Mouse (Mus musculus): Measurements from ENCODE around the gene Colec11. TPM values are rescaled to one million over a fixed set of nuclear protein-coding genes. Genes with fewer than 3 reads are reported as not detected.

Gene Colec11
- total and polyA plus RNA-seq, 3 experiments: 0.54 to 0.74 TPM; not detected in 1

GRCm38 (mm10) chr12:28597699-28598098 is 25.5 kb downstream of the Colec11 start (continued):
- TF ChIP-seq MAFK (IDR thresholded peaks at IDR 0.05; ENCODE audit: borderline replicate concordance, low read depth, low read length): peak; percentile 55; the same call in 1 of the 2 replicates
- TF ChIP-seq NRF1 (IDR thresholded peaks at IDR 0.05; ENCODE audit: insufficient read depth, low read depth, low read length, poor library complexity, severe bottlenecking): no peak
- peak; percentile 94 to 97 for TF ChIP-seq EP300 (IDR thresholded peaks at IDR 0.05; ENCODE audit: low read depth in 1 of 2, low read length in 2 of 2)

GRCm38 (mm10) chr12:28596851-28597250 is 26.3 kb downstream of the Colec11 start:
- peaks cover 0 to 15% of the 10 kb centered on the region in 2 experiments; a peak in 2 of 4 replicates for H3K36me3 ChIP-seq (ENCODE audit: control insufficient read depth in 1 of 2, insufficient read depth in 2 of 2, low read length in 2 of 2)
- TF ChIP-seq ZC3H11A (IDR thresholded peaks at IDR 0.05; ENCODE audit: low read depth, low read length) (no peak), MEF2A (IDR thresholded peaks at IDR 0.05; ENCODE audit: extremely low read depth, insufficient replicate concordance, low read depth, low read length, poor library complexity, severe bottlenecking) (no peak), EP300 (IDR thresholded peaks at IDR 0.05; ENCODE audit: low read depth in 1 of 2, low read length in 2 of 2) (no peak), CHD1 (IDR thresholded peaks at IDR 0.05; ENCODE audit: low read depth, low read length) (no peak), ELF1 (IDR thresholded peaks at IDR 0.05; ENCODE audit: low read depth, low read length) (no peak), RCOR1 (IDR thresholded peaks at IDR 0.05; ENCODE audit: low read depth, low read length) (no peak), ETS1 (IDR thresholded peaks at IDR 0.05; ENCODE audit: low read depth, low read length) (no peak), BHLHE40 (IDR thresholded peaks at IDR 0.05; ENCODE audit: borderline replicate concordance, low read depth, low read length) (no peak), ZKSCAN1 (IDR thresholded peaks at IDR 0.05; ENCODE audit: low read depth, low read length) (no peak), MAFK (IDR thresholded peaks at IDR 0.05; ENCODE audit: borderline replicate concordance, low read depth, low read length) (no peak), CHD2 (IDR thresholded peaks at IDR 0.05; ENCODE audit: low read length) (no peak), SMC3 (IDR thresholded peaks at IDR 0.05; ENCODE audit: low read depth, low read length) (no peak), GATA1 (IDR thresholded peaks at IDR 0.05; ENCODE audit: low read depth, low read length) (no peak), JUND (IDR thresholded peaks at IDR 0.05; ENCODE audit: low read depth, low read length) (no peak), RAD21 (IDR thresholded peaks at IDR 0.05; ENCODE audit: low read depth, low read length) (no peak), NELFE (IDR thresholded peaks at IDR 0.05; ENCODE audit: low read depth, low read length) (no peak), CTCF (IDR thresholded peaks at IDR 0.05 in 2 of 3, conservative IDR thresholded peaks at IDR 0.05 in 1 of 3; ENCODE audit: control insufficient read depth in 1 of 3, insufficient read depth in 1 of 3, low read depth in 2 of 3, low read length in 3 of 3, poor library complexity in 1 of 3, severe bottlenecking in 1 of 3) (no peak), MAZ (IDR thresholded peaks at IDR 0.05; ENCODE audit: low read depth, low read length) (no peak), POLR2A (IDR thresholded peaks at IDR 0.05; ENCODE audit: control insufficient read depth in 1 of 2, insufficient read depth in 1 of 2, low read depth in 1 of 2, low read length in 2 of 2, poor library complexity in 1 of 2) (no peak), HCFC1 (IDR thresholded peaks at IDR 0.05; ENCODE audit: low read depth, low read length) (no peak)
- peaks cover 18 to 36% of the 10 kb centered on the region in 2 experiments for H3K4me1 ChIP-seq (ENCODE audit: control insufficient read depth in 1 of 2, insufficient read depth in 2 of 2, low read length in 2 of 2)
- peak overlapping the region; percentile 35 for H3K9ac ChIP-seq (ENCODE audit: control insufficient read depth, low read depth, low read length, poor library complexity, severe bottlenecking)
- no peaks in the 10 kb centered on the region for H3K79me2 ChIP-seq (ENCODE audit: control insufficient read depth, insufficient read depth, low read length, poor library complexity)
- peak overlapping the region; percentile 93 for H3K27ac ChIP-seq (ENCODE audit: control insufficient read depth, low read depth, low read length)
- H3K9me3 ChIP-seq (replicated peaks; ENCODE audit: insufficient read depth, low read length): no peaks in the 10 kb centered on the region
- no peak for DNase-seq (ENCODE audit: low read depth, low spot score)
- H3K4me3 ChIP-seq (ENCODE audit: control insufficient read depth in 1 of 2, insufficient read depth in 1 of 2, low read depth in 2 of 2, low read length in 2 of 2): no peak overlapping the region
- no peaks in the 10 kb centered on the region for H3K27me3 ChIP-seq (ENCODE audit: control insufficient read depth in 1 of 2, insufficient read depth in 2 of 2, low read length in 2 of 2)
